Mouse (Mus musculus) layer of hippocampus, adult 8-10 months (tissue): Measurements from ENCODE around the gene Stx11. TPM values are rescaled to one million over a fixed set of nuclear protein-coding genes. Genes with fewer than 3 reads are reported as not detected.
"Not testable (repeated sequence)": the region's sequence is repeated elsewhere in the genome, so short reads cannot be mapped to it uniquely, and the experiment has no call there.

Experiments used
- DNase-seq, 2 experiments: peaks; one replicate each; pipeline ENCODE4 v3.0.0; 2022; ENCODE audit warnings: low spot score in 2 of 2
- total RNA-seq, 4 experiments: library from RNA; stranded (reverse); gene quantifications; 2 replicates each; pipeline ENCODE4 v1.2.4; 2022

Stx11 gene
- total RNA-seq, 4 experiments from 2014 or later: 0.13 to 0.61 (median 0.26) TPM

DNA sequence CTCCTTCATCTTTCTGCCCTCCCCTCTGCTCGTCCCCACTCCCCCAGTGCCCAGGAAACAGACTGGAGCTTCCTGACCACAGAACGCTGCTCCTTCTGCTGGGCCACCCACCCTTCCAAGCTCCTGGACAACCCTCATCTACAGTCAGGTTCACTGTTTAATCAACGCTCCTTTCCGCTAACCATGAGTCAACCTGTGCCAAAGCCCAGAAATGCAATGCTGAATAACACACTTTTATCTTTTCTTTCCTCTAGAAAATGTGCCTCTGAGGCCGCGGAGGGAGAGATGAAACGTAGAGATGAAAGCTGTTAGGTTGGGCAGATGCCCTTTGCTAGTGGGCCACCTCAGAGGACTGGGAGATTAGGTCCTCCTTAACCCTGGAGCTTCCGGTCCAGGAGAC is 2.6 kb downstream of the Stx11 start:
- no peak for DNase-seq

DNA sequence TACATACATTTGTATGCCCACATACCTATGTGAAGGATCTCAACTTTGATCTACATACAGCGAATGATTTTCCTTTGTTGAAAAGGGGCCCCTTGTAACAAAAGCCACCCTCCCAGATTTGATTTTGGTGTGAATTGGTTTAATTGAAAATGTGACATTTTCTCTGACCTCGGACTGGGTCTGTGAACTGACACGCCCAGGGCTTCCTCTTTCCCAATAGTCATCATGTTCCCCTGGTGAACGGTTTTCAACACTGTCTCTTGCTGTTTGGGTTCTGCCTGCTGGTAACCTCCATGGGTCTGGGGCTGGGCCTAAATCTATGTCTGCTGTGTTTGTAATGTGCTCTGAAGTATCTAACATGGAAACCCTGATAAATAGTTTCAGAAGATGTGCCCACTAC is 6.8 kb downstream of the Stx11 start:
- DNase-seq: no peak

DNA sequence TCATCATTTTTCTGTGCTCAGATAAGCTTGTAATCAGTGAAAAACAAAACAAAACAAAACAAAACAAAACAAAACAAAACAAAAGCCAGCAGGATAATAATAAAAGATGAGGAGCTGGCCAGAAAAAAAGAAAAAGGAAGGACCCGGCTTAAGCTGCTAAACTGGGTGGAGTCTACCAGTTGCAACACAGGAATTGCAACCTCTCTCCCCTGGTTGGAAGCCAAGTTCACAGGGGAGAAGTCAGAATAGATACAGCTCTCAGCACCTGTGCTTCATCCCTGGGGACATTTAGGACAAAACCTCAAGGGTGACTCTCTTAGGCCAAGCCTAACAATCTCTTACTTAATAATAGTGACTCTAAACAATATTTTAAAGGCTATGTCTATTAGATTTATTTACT is 8.3 kb downstream of the Stx11 start:
- no peak for DNase-seq

DNA sequence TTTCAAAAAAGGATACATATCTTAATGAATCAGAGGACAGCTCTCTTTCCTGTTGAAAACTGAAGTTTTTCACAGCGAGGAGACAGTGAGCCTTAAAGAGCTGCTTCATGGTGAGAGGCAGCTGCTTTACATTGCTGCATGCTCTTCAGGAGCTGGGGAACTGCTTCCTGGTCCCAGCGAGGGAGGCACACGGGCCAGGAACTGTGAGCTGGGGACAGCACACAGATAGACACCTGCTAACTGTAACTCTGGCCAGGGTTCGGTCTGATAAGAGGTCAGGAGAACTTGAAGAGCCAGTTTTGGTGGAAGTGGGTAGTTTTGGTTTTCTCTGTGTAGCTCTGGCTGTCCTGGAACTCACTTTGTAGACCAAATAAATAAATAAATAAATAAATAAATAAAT is 12.7 kb downstream of the Stx11 start:
- not testable (repeated sequence) for DNase-seq

DNA sequence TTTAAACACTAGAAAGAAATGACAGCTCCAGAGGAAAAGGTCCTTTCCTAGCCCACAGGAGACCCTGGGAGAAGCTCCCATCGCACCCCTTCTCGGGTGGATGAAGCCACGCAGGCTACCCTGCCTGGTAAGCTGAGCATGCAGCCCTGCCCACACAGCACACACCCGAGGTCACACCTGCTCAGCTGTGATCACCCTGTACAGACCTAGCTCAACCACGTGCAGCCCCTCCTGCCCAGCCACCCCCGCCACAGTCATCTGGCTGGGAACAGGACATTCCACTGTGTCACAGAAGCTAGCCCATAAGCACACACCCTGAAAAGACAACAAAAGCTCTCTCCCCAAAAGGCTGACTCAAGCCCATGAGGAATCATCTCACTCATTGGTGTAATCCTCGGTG is 14.8 kb downstream of the Stx11 start:
- DNase-seq: no peak

DNA sequence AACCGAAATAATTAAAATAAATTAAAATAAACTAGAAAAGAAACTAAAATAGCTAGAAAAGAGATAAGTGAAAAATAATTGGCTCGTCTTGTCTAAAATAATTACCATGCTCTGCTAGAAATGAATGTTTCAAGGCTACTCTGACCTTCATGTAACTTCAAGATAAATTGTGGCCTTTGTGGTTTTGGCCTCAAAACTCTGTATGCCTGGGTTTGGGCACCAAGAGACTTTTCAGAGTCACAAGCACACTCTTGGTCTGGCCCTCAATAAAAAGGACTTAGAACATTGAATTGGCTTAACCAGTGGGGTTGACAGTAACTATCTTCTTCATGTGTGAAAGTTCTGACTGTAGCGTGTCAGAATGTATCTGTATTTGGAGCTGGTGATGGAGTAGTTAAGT is 16.5 kb downstream of the Stx11 start:
- DNase-seq: no peak

DNA sequence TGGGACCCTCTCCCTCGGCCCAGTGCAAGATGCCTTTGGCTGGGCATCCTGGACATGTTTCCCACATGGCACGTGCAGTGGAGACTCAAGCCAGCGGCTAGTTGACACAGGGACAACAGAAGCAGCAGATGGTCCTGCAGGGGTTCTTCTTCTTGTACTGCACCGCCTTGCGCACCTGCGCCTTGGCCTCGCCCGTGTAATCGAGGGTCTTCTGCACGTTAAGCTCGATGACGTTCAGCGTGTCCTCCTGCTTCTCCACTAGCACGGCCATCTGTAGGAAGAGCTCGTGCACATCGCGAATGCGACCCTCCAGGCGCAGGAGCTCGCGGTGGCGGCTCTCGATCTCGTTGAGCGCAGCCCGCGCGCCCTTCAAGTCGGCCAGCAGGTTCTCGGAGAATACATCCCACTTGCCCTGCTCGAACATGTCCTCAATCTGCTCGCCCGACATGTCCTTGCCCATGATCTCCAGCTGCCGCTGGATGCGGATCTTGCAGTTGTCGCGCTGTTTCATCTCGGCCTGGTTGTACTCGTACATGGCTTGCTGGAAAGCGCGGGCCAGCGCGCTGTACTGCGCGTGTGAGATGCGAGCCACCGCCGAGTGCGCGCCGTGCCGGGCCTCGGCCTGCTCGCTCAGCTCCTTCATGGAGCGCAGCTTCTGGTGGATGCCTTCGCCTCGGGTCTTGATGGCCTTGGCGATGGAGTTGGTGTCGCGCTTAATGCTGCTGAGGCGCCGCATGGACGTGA is 22.9 kb downstream of the Stx11 start:
- peak in 1 of 2 experiments; percentile 24 for DNase-seq

DNA sequence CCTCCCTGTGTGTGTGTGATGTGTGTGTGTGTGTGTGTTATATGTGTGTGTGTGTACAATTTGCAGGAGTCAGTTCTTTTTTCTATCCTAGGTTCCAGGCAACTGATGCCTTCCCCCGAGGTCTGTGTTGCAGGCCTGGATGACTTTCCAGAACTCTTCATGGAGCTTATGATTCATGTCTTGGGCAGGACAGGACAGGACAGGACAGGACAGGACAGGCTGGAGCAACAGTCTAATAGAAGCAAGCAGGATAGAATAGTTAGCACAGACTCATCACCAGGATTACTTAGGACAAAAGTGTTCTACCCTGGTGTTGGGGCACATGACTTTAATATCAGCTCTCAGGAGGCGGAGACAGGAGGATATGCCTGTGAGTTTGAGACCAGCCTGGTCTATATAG is 25.3 kb downstream of the Stx11 start:
- DNase-seq: no peak

DNA sequence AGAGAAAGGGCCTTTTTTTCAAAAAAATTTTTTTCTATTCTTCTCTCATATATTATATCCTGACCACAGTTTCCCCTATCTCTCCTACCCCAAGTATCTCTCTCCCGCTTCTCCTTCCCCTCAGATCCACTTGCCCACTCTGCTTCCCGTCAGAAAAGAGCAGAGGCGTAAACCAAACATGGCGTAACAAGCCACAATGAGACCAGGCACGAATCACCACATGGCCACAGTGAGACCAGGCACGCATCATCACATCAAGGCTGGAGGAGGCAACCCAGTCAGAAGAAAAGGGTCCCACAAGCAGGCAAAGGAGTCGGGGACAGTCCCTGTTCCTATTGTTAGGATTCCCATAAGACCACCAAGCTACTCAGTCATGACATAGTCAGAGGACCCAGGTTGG is 28.0 kb downstream of the Stx11 start:
- DNase-seq: no peak

DNA sequence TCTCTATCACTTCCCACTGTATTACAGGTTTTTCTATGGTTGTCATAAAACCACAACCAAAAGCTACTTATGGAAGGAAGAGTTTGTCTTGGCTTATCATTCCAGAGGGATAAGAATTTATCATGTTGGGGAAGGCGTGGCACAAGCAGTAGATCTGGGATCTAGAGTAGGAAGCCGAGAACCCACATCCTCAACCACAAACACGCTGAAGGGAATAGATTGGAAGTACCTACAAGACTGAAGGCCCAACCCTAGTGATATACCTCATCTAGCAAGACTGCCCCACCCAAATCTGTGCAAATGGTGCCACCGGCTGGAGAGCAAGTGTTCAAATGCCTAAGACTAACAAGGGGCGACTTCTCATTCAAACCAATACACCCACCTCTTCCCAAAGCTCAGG is 28.5 kb downstream of the Stx11 start:
- no peak for DNase-seq

DNA sequence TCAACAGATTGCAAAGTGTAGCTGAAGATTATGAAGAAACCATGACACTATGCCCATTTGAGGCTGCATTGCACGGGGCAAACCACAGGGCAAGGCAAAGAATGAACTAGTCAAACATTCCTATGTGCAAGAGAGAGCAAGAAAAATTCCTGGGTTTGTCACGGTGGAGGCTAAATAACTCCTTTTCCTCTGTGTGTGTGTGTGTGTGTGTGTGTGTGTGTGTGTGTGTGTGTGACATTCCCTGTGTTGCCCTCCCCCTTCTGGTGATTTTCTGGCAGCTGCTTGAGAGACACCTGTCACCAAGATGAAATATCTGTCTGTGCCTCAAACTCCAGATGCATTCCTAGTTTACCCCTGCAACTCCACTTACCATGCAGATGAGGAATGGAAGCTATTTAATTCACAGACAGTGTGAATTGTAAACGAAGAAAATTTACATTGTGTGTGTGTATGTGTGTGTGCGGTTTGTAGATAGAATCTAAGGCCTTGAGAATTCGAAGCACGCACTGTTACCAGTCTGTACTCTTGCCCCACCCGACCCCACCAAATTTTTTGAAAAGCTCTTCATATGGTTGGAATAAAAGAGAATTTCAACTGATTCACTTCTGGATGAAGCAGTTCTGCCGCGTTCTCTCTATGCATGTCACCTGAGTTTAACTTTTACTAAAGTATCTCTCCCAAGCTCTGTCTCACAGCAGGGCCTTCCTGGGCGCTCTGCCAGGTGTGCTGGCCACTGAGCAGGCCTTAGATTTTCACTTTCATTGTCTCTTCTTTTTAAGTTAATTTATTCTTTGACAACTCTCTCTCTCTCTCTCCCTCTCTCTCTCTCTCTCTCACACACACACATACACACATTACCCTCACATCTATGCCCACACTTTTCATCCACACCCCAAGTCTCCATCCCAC is 32.4 kb downstream of the Stx11 start:
- DNase-seq: no peak

DNA sequence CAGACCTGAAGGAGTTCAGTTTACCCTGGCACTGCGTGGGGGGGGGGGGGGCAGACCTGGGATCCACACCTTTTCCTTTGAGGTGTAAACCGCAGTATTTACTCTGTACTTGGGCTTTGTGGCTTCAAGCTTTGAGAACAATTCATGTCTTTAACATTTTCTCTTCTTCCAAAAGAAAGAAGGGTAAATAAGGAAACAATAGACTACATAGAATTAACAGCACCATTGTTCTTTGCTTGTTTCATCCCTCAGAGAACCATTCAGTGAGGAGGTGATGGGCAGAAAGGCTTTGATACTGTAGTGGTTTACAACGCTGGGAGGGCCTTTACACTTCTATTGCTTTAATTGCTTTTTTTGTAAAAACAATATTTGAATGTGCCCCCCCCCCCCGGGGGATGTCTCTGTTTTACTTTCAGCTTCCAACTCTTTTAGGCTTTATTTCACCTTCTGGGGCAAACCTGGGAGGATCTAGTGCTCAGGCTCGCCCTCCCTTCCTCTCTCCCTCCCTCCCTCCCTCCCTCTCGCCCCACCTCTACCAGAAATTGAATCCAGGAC is 33.7 kb downstream of the Stx11 start:
- DNase-seq: no peak

DNA sequence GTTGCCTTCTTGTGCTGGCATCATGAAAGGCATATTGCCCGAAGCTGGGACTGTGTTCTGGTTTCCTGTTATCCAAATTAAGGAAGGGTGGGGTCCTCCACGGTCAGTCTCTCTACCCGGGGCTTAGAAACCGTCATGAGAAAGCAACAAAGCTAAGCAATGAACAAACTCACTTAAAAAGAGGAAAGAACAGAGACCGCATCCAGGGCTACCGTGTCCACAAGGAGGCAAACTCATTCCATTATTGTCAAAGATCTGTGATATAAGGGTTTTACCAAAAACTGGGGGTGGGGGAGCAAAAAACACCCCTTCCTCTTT is 34.3 kb downstream of the Stx11 start:
- no peak for DNase-seq

DNA sequence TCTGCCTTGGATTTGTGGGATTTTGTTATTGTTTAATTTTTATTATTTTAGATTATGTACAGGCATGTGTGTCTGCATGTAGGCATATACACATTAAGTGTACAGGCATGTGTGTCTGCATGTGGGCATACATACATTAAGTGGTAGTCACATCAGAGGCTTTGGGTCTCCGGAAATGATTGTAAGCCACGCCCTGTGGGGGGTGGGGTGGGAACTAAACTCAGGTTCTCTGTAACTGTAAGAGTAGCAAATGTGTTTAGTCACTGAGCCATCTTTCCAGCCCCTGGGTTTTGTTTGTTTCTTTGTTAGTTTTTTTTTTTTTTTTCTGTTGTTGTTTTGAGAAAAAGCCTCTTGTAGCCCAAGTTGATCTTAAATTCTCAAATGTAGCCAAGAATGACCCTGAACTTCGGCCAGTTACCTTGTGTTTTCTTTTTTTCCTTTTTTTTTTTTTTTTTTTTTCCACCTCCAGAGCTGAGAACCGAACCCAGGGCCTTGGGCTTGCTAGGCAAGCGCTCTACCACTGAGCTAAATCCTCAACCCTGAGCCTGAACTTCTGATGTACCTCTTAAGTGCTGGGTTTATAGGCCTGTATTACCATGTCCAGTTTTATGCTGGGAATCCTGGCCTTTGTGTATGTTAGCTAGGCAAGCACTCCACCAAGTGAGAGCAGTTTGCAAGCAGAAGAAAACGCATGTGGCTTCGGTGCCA is 34.8 kb downstream of the Stx11 start:
- DNase-seq: no peak

DNA sequence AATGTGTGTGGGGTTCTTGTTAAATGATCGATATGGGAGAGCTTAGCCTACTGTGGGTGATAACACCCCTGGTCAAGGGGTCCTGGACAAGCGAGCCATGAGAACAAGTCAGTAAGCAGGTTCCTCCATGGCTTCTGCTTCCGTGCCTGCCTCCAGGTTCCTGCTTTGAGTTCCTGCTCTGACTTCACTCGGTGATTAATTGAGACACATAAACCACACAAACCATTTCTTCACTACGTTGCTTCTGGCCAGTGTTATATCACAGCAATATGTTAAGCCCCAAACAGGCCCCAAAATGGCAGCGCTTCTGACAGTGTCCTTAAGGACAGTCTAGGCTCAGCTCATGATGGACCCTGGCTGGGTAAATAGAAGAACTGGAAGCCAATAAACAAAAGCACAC is 35.9 kb downstream of the Stx11 start:
- no peak for DNase-seq

DNA sequence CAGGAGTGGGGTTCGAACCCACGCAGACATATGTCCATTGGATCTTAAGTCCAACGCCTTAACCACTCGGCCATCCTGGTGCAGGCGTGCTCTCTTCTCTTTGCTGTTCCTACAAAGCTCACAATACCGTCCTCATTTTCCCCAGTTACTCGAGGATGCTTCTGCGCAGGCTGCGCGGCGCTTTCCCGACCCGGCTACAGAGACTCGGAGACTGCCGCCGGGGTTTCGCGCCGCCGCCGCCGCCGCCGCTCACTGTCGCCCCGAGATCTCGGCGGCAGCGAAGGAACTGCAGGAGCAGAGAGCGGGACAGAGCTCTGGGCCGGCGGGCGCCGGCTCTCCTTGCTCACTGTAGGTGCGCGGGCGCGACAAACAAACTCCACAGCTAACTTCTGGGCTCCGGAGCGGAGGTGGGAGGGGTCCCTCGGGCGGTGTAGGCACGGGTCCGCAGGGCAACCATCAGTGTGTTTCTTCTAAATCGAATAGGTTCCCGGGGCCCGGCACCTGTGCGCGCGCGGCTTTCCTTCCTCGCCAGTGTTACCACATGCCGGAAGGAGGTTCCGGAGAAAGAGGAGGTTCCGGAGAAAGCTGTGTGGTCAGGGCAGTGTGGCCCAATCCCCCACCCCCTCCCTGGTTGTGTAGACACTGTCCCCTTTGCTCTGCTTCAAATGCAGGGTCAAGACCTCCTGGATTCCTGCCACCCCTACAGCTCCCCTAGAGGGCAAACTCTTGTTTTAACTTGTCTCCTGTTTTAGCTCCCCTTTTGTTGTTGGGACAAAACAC is 41.3 kb downstream of the Stx11 start:
- peak; percentile 96 to 100 for DNase-seq

DNA sequence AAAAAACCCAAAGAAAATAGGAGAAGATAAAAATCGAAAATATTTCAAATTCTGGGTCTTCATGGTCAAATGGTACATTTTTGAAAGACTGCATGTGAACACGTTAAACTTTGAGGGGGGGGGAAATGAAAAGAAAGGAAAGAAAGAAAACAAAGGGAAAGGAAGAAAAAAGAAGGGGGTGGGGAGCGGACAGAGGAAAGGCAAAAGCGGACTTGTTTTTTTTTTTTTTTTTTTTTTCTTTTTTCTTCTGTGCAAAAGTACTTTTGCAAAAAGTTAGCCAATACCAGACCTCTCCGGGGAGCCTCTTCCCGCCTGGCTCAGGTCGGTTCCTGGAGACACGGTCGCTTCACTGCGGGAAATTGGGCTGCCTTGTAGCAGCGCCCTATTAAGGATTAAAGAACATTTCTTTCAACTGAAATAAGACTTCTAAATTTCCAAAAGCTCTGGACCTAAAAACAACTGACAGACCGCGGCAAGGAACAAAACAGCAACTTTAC is 42.0 kb downstream of the Stx11 start:
- DNase-seq: no peak

DNA sequence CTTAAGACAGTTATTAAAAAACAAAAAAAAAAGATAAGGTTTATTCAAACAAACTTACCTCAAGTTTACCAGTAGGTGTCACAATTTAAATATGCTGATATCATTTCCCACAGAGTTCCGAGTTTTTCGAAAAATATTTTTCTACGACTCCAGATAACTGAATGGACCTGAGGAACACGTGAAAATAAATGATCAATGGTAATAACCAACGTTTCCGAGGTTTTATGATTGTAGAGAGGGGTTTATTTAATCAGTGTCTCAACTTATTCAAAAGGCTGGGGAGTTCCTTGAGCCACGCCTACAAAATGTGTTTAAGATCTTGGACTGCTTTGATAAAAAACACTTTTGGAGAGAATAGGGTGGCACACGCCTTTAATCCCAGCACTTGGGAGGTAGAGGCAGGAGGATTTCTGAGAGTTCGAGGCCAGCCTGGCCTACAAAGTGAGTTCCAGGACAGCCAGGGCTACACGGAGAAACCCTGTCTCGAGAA is 42.5 kb downstream of the Stx11 start:
- no peak for DNase-seq

DNA sequence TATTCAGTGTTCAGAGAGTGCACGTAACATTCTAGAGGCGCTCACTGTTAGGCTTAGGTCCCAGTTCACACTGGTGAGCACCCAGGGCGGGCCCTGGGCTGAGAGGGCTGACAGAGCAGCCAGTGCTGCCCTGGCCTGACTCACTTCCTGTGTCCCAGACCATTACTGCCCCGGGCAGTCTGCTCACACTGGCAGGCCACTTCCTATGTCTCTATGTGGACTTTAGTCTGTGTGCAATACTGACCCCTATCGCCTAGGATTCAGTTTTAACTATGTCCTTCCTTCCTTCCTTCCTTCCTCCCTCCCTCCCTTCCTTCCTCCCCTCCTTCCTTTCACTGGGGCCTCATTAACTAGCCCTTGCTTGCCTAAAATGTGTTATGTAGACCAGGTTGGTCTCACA is 44.8 kb downstream of the Stx11 start:
- no peak for DNase-seq

DNA sequence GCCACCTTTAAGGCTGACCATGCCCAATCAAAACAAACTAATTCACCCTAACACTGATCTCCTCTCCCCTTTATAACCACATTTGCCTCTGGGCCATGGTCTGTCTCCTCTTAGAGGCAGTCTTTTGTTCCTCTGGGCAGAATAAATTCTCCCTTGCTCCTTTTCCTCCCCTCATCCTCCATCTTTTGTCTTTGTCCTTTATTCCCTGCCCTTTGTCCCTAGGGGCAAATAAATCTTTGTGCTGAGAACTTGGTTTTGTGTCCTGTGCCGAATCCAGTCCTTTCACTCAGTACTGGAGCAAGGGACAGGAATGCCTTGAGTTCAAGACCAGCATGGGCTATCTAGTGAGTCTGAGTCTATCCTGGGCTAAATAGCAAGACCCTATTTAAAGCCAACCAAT is 46.5 kb downstream of the Stx11 start:
- DNase-seq: no peak

DNA sequence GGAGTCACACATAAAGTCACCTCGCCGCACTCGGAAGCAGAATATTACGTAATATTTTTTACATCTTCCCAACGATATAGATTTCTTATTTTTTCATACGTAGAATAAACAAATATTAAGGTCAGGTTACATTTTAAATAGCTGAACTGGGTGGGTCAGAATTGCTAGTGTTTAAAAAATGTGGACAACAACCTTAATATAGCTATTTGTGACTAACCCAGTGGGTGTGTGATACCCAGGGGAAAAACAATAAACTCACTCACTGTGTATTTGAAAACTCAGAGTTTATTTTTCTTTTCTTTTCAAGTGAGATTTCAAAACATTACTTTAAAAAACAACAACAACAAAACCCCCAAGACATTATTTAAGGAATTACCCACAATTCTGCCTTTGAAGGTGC is 47.7 kb downstream of the Stx11 start:
- DNase-seq: no peak
